Mouse (Mus musculus) heart, adult 9 months (tissue): ENCODE measurements around the gene Mrpl2.

Experiments used
- DNase-seq, 2 experiments: peaks; one replicate each; pipeline ENCODE4 v3.0.0; 2022; ENCODE audit warnings: low spot score in 2 of 2

Mrpl2 gene

GRCm38 (mm10) chr17:46645561-46646321, at the start of gene Mrpl2, which contains the start of gene Klc4:
Gene Mrpl2 (plus strand): TSS chr17:46646229.
Gene Klc4 (minus strand): TSS chr17:46646022.
- DNase-seq: peak; percentile 96 to 98

- no peak for DNase-seq
These were observed 48.1 kb upstream of the Mrpl2 start for GRCm38 (mm10) chr17:46597956-46598355.

GRCm38 (mm10) chr17:46598963-46599362, 47.1 kb upstream of the Mrpl2 start:
- no peak for DNase-seq

- DNase-seq: no peak
These were observed 45.5 kb upstream of the Mrpl2 start for GRCm38 (mm10) chr17:46600569-46600968.

- no peak for DNase-seq
These were observed 43.8 kb upstream of the Mrpl2 start for GRCm38 (mm10) chr17:46602212-46602611.

GRCm38 (mm10) chr17:46603229-46603628, 42.8 kb upstream of the Mrpl2 start:
- DNase-seq: no peak

GRCm38 (mm10) chr17:46605126-46605525, 40.9 kb upstream of the Mrpl2 start:
- DNase-seq: no peak

GRCm38 (mm10) chr17:46605987-46606386, 40.0 kb upstream of the Mrpl2 start:
- DNase-seq: no peak

GRCm38 (mm10) chr17:46609721-46610514, 36.1 kb upstream of the Mrpl2 start:
- DNase-seq: peak; percentile 27 to 29

GRCm38 (mm10) chr17:46611316-46611715, 34.7 kb upstream of the Mrpl2 start:
- no peak for DNase-seq

- DNase-seq: no peak
These were observed 33.8 kb upstream of the Mrpl2 start for GRCm38 (mm10) chr17:46612189-46612588.

- DNase-seq: peak in 1 of 2 experiments; percentile 20
These were observed 33.2 kb upstream of the Mrpl2 start for GRCm38 (mm10) chr17:46612820-46613219.

GRCm38 (mm10) chr17:46613229-46613628, 32.8 kb upstream of the Mrpl2 start:
- no peak for DNase-seq

- DNase-seq: no peak
These were observed 28.2 kb upstream of the Mrpl2 start for GRCm38 (mm10) chr17:46617799-46618198.

GRCm38 (mm10) chr17:46618394-46618768, 27.6 kb upstream of the Mrpl2 start:
- DNase-seq: no peak

GRCm38 (mm10) chr17:46618769-46619682, 27.0 kb upstream of the Mrpl2 start:
- DNase-seq: no peak

GRCm38 (mm10) chr17:46619683-46620357, 26.2 kb upstream of the Mrpl2 start:
- no peak for DNase-seq

GRCm38 (mm10) chr17:46621324-46621723, 24.7 kb upstream of the Mrpl2 start:
- DNase-seq: peak in 1 of 2 experiments; percentile 39

- DNase-seq: no peak
These were observed 23.8 kb upstream of the Mrpl2 start for GRCm38 (mm10) chr17:46622269-46622668.

- peak; percentile 29 to 38 for DNase-seq
These were observed 22.0 kb upstream of the Mrpl2 start for GRCm38 (mm10) chr17:46623819-46624557.
